Mouse (Mus musculus) monocyte, adult 5-6 weeks (primary cell): ENCODE data around the gene Rfk. TPM values are rescaled to one million over a fixed set of nuclear protein-coding genes. Genes with fewer than 3 reads are reported as not detected.

Experiments
- ATAC-seq: fragments of 153-309, 156-312 bp; replicated peaks from 2 replicates; pipeline ENCODE4 v1.8.0; 2017; ENCODE audit warnings: mild to moderate bottlenecking; ENCODE audit not compliant: low TSS enrichment, insufficient number of reproducible peaks, severe bottlenecking, poor library complexity, low FRiP score
- total RNA-seq: library from RNA; stranded (forward); fragments of 200-1000, 200-491, 200-594 nt; gene quantifications from 3 replicates; pipeline ENCODE4 v1.2.3, GENCODE M21; 2017

The Rfk gene
- total RNA-seq, 1 experiment from 2014 or later, result 38.1 TPM

- ATAC-seq, result no peak
Measured at GRCm38 (mm10) chr19:17427824-17428560, 34.1 kb downstream of the Rfk start.

DNA sequence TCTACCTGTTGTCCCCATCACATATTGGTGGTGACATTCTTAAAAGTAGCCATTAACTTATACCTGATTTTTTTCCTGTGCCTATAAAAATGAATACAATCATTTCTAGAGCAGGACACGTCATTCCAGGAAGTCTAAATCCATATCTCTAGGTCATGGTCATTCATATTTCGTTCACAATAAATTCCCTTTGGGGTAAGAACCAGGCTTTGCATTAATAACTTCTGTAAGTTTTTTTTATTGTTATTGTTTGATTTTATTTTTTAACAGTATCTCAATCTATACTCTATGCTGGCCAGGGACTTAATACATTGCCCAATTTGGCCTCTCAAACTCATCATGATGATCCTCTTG is 34.7 kb downstream of the Rfk start:
- no peak for ATAC-seq

GRCm38 (mm10) chr19:17436651-17437050 is 42.8 kb downstream of the Rfk start:
- no peak for ATAC-seq

GRCm38 (mm10) chr19:17439476-17440189 is 45.8 kb downstream of the Rfk start:
- ATAC-seq, result no peak

- ATAC-seq, result no peak
Measured at GRCm38 (mm10) chr19:17443581-17443980, 49.7 kb downstream of the Rfk start.

Other genes with a start within 250 kb of the Rfk start
- gene Gcnt1, start 21.2 kb upstream of the Rfk start, total RNA-seq, result 24.1 to 36.0 TPM (median 35.5 TPM) in 3 replicates